In genomic region chr15:88921131-88921991, GRCm38 (mm10) we compare ENCODE assay signal across 9 mouse cellular contexts. TPM values are rescaled to one million over a fixed set of nuclear protein-coding genes. Genes with fewer than 3 reads are reported as not detected.
DNase-seq lines count a peak whose midpoint lies in the region; ATAC-seq and TF ChIP-seq lines count a peak whose summit lies in the region.
"Had no signal": no experiment of that assay in that cellular context is flagged by ENCODE, and none has a peak within 500 bp of the region (broad histone marks: within the 10 kb centered on the region; RNA-seq: fewer than 3 reads in every experiment).

No protein-coding gene starts in this region.

- H3K9ac ChIP-seq in heart, embryonic 13.5 days, result 0 out of 2 replicates have a peak overlapping the region, but pooled peaks have one; percentile 60
- no peak overlapping the region for H3K9ac ChIP-seq in liver, embryonic 13.5 days

- TF ChIP-seq CTCF in E14TG2a.4 (conservative IDR thresholded peaks at IDR 0.05; ENCODE audit: low read length), result peak; percentile 86
- TF ChIP-seq CTCF in brain, embryonic 14.5 days (IDR thresholded peaks at IDR 0.05; ENCODE audit: borderline replicate concordance, extremely low read depth, insufficient read depth, insufficient read length), result peak; percentile 82
- peak; percentile 72; the same call in 1 of the 2 replicates for TF ChIP-seq CTCF in embryonic fibroblast, embryonic 13.5 days (IDR thresholded peaks at IDR 0.05; ENCODE audit: borderline replicate concordance, insufficient read depth, low read length)

- TF ChIP-seq POLR2A in brain, embryonic 14.5 days (IDR thresholded peaks at IDR 0.05; ENCODE audit: borderline replicate concordance, extremely low read depth, insufficient read depth, insufficient read length, poor library complexity, severe bottlenecking), result no peak
- no peak for TF ChIP-seq POLR2A in embryonic fibroblast, embryonic 13.5 days (IDR thresholded peaks at IDR 0.05; ENCODE audit: low read depth, low read length)

- H3K27ac ChIP-seq in embryonic fibroblast, embryonic 13.5 days (ENCODE audit: insufficient read depth, low read length), result no peak overlapping the region
- H3K27ac ChIP-seq in heart, embryonic 13.5 days (replicated peaks), result no peak overlapping the region
- H3K27ac ChIP-seq in liver, embryonic 13.5 days, result no peak overlapping the region

- peak; percentile 90 for DNase-seq in brain, embryonic 14.5 days (ENCODE audit: low read depth)
- DNase-seq in kidney, postnatal 10 days, result peak; percentile 89
- peak; percentile 23 for DNase-seq in liver, embryonic 13.5 days
- peak; percentile 70 for DNase-seq in thymus, postnatal 0 days (ENCODE audit: low spot score)

- ATAC-seq in heart, embryonic 13.5 days (ENCODE audit: extremely low read depth, insufficient number of reproducible peaks, low FRiP score, low TSS enrichment), result no peak
- peak; percentile 36; the same call in 1 of the 2 replicates for ATAC-seq in liver, embryonic 13.5 days (ENCODE audit: low read depth)
- ATAC-seq in neutrophil, adult 5-6 weeks (ENCODE audit: extremely low read depth, insufficient number of reproducible peaks, low FRiP score, poor library complexity, severe bottlenecking), result peak; percentile 37; the same call in 1 of the 2 replicates

- no peaks in the 10 kb centered on the region for H3K27me3 ChIP-seq in E14TG2a.4 (ENCODE audit: insufficient read depth, low read length)
- peaks cover 4% of the 10 kb centered on the region; the same call in 1 of the 2 replicates for H3K27me3 ChIP-seq in heart, embryonic 13.5 days (replicated peaks)
- H3K27me3 ChIP-seq in liver, embryonic 13.5 days, result no peaks in the 10 kb centered on the region

- H3K4me3 ChIP-seq in E14TG2a.4 (replicated peaks; ENCODE audit: low read length), result no peak overlapping the region
- no peak overlapping the region for H3K4me3 ChIP-seq in embryonic fibroblast, embryonic 13.5 days (ENCODE audit: insufficient read depth, low read length)
- no peak overlapping the region for H3K4me3 ChIP-seq in heart, embryonic 13.5 days
- no peak overlapping the region for H3K4me3 ChIP-seq in liver, embryonic 13.5 days (replicated peaks)

- H3K36me3 ChIP-seq in E14TG2a.4 (ENCODE audit: insufficient read depth, low read length), result no peaks in the 10 kb centered on the region
- no peaks in the 10 kb centered on the region for H3K36me3 ChIP-seq in heart, embryonic 13.5 days
- no peaks in the 10 kb centered on the region for H3K36me3 ChIP-seq in liver, embryonic 13.5 days

- peak overlapping the region; percentile 43 for H3K4me2 ChIP-seq in heart, embryonic 13.5 days
- H3K4me2 ChIP-seq in liver, embryonic 13.5 days, result no peak overlapping the region

- WGBS in heart, embryonic 13.5 days, result 21% methylated on average over 12 of the region's 12 CpGs
- 25% methylated on average over 12 of the region's 12 CpGs for WGBS in liver, embryonic 13.5 days (ENCODE audit: insufficient replicate concordance)

- H3K9me3 ChIP-seq in E14TG2a.4 (ENCODE audit: low read length), result no peaks in the 10 kb centered on the region
- no peaks in the 10 kb centered on the region for H3K9me3 ChIP-seq in heart, embryonic 13.5 days
- H3K9me3 ChIP-seq in liver, embryonic 13.5 days (replicated peaks), result no peaks in the 10 kb centered on the region

- peaks cover 50% of the 10 kb centered on the region for H3K4me1 ChIP-seq in E14TG2a.4 (replicated peaks; ENCODE audit: low read depth, low read length)
- no peaks in the 10 kb centered on the region for H3K4me1 ChIP-seq in embryonic fibroblast, embryonic 13.5 days (ENCODE audit: control insufficient read depth, insufficient read depth, low read length)
- peaks cover 3% of the 10 kb centered on the region; the same call in 1 of the 2 replicates for H3K4me1 ChIP-seq in heart, embryonic 13.5 days
- 0 out of 2 replicates have a peak, but pooled peaks cover 2% of the 10 kb centered on the region for H3K4me1 ChIP-seq in liver, embryonic 13.5 days (replicated peaks)

RNA-seq across cellular contexts. Expression of gene Ttll8, which starts 32.9 kb away (rescaled TPM):
- 0.25 and 0.26 TPM in 2 replicates for polyA plus RNA-seq in brain, embryonic 14.5 days (2012; rRNA removed)
- polyA plus RNA-seq in embryonic fibroblast, embryonic 13.5 days (2011; ENCODE audit: insufficient read length, low read depth, missing spikeins), result not detected in 2 replicates
- polyA plus RNA-seq in heart, embryonic 13.5 days (2015; fragmentation: Nextera tagmentation; extraction: Ambion mirVana), result not detected in 2 replicates
- polyA plus RNA-seq in liver, embryonic 13.5 days (2015; fragmentation: Nextera tagmentation; extraction: Ambion mirVana), result not detected in 2 replicates
- not detected in 2 replicates for total RNA-seq in neutrophil, adult 5-6 weeks (2017)
- not detected in 2 replicates for polyA plus RNA-seq in thymus, postnatal 0 days (2015; fragmentation: Nextera tagmentation; extraction: Ambion mirVana)
- polyA plus RNA-seq: liver, embryonic 16.5 days had no signal

RNA-seq across cellular contexts. Expression of gene Mlc1, which starts 57.4 kb away (rescaled TPM):
- 15.1 and 20.5 TPM in 2 replicates for polyA plus RNA-seq in brain, embryonic 14.5 days (2012; rRNA removed)
- polyA plus RNA-seq in embryonic fibroblast, embryonic 13.5 days (2011; ENCODE audit: insufficient read length, low read depth, missing spikeins), result 0.79 TPM in 1 of 2 replicates, not detected in the other
- polyA plus RNA-seq in heart, embryonic 13.5 days (2015; fragmentation: Nextera tagmentation; extraction: Ambion mirVana), result 0.05 TPM in 1 of 2 replicates, not detected in the other
- 0.03 TPM in 1 of 2 replicates, not detected in the other for polyA plus RNA-seq in liver, embryonic 13.5 days (2015; fragmentation: Nextera tagmentation; extraction: Ambion mirVana)
- not detected in 2 replicates for total RNA-seq in neutrophil, adult 5-6 weeks (2017)
- 0.08 TPM in 1 of 2 replicates, not detected in the other for polyA plus RNA-seq in thymus, postnatal 0 days (2015; fragmentation: Nextera tagmentation; extraction: Ambion mirVana)

RNA-seq across cellular contexts. Expression of gene Pim3, which starts 59.4 kb away (rescaled TPM):
- 14.7 and 18.5 TPM in 2 replicates for polyA plus RNA-seq in brain, embryonic 14.5 days (2012; rRNA removed)
- 9.6 and 11.6 TPM in 2 replicates for polyA plus RNA-seq in embryonic fibroblast, embryonic 13.5 days (2011; ENCODE audit: insufficient read length, low read depth, missing spikeins)
- polyA plus RNA-seq in heart, embryonic 13.5 days (2015; fragmentation: Nextera tagmentation; extraction: Ambion mirVana), result 51.8 and 57.0 TPM in 2 replicates
- polyA plus RNA-seq in liver, embryonic 13.5 days (2015; fragmentation: Nextera tagmentation; extraction: Ambion mirVana), result 13.8 and 15.1 TPM in 2 replicates
- total RNA-seq in neutrophil, adult 5-6 weeks (2017), result 12.2 and 19.4 TPM in 2 replicates
- 40.2 and 43.8 TPM in 2 replicates for polyA plus RNA-seq in thymus, postnatal 0 days (2015; fragmentation: Nextera tagmentation; extraction: Ambion mirVana)

Comparison
In these comparisons a context has a peak if more than half of its experiments do, and no peak if none do; other contexts are left out.
1. DNase-seq: peak in every context shown above with its lines; median percentile 90 in brain, embryonic 14.5 days; 89 in kidney, postnatal 10 days; 70 in thymus, postnatal 0 days; 23 in liver, embryonic 13.5 days.